Mouse (Mus musculus): Measurements from ENCODE around the gene Cdv3.

GRCm38 (mm10) chr9:103360642-103361041 lies 5.0 kb downstream of the Cdv3 start:
- no peak for TF ChIP-seq CTCF (conservative IDR thresholded peaks at IDR 0.05; ENCODE audit: low read length)
- no peak for TF ChIP-seq NANOG (IDR thresholded peaks at IDR 0.05; ENCODE audit: borderline replicate concordance, low read length)
- no peak for TF ChIP-seq POU5F1 (IDR thresholded peaks at IDR 0.05; ENCODE audit: borderline replicate concordance, low read length)
